Mouse (Mus musculus) embryonic fibroblast, embryonic 13.5 days (primary cell): ENCODE data around the gene Wdr61.
A peak's percentile ranks its signal among the peaks of the same experiment; 100 is the strongest.

Source experiments
- CTCF ChIP-seq: IDR thresholded peaks from 2 replicates; pipeline ENCODE4 v1.5.1; 2011; ENCODE audit warnings: mild to moderate bottlenecking, control low read depth, low read length, moderate library complexity, borderline replicate concordance; ENCODE audit not compliant: insufficient read depth
- POLR2A ChIP-seq: IDR thresholded peaks from 2 replicates; pipeline ENCODE4 v1.6.1; 2011; ENCODE audit warnings: low read depth, mild to moderate bottlenecking, control low read depth, low read length, moderate library complexity

GRCm38 (mm10) chr9:54676531-54676986 lies 57.8 kb downstream of the Wdr61 start:
- peak; percentile 78; the same call in 1 of the 2 replicates for TF ChIP-seq CTCF
- no peak for TF ChIP-seq POLR2A
